Mouse (Mus musculus): ENCODE measurements around the gene Etv4. TPM values are rescaled to one million over a fixed set of nuclear protein-coding genes. Genes with fewer than 3 reads are reported as not detected.
A peak's percentile ranks its signal among the peaks of the same experiment; 100 is the strongest.

Gene Etv4
- polyA plus RNA-seq, 1 experiment, result 21.2 TPM

- no peak overlapping the region for H3K4me2 ChIP-seq (ENCODE audit: low read depth)
- H3K27me3 ChIP-seq (ENCODE audit: control insufficient read depth, insufficient read depth, insufficient read length), result no peaks in the 10 kb centered on the region
- no peak overlapping the region for H3K4me3 ChIP-seq
- H3K36me3 ChIP-seq (ENCODE audit: control insufficient read depth, insufficient read depth), result no peaks in the 10 kb centered on the region
- peaks cover 1% of the 10 kb centered on the region for H3K79me2 ChIP-seq (ENCODE audit: control insufficient read depth, insufficient read depth)
- no peak overlapping the region for H3ac ChIP-seq (ENCODE audit: control insufficient read depth, insufficient read length)
- TF ChIP-seq MYOG (IDR thresholded peaks at IDR 0.05; ENCODE audit: control insufficient read depth in 1 of 3, insufficient read depth in 1 of 3, insufficient read length in 2 of 3, low read depth in 2 of 3) (no peak), USF1 (IDR thresholded peaks at IDR 0.05; ENCODE audit: low read depth) (no peak), CEBPB (IDR thresholded peaks at IDR 0.05; ENCODE audit: insufficient read depth, poor library complexity, severe bottlenecking) (no peak), SRF (IDR thresholded peaks at IDR 0.05; ENCODE audit: control insufficient read depth, insufficient read length, low read depth) (no peak), MYOD1 (IDR thresholded peaks at IDR 0.05; ENCODE audit: control insufficient read depth in 1 of 3, insufficient read length in 2 of 3, low read depth in 2 of 3) (no peak), TCF3 (IDR thresholded peaks at IDR 0.05; ENCODE audit: insufficient read length, low read depth) (no peak), POLR2AphosphoS2 (IDR thresholded peaks at IDR 0.05; ENCODE audit: insufficient read length, low read depth) (no peak), POLR2A (IDR thresholded peaks at IDR 0.05; ENCODE audit: insufficient read length, low read depth) (no peak), TCF12 (IDR thresholded peaks at IDR 0.05; ENCODE audit: insufficient read depth, poor library complexity, severe bottlenecking) (no peak), E2F4 (IDR thresholded peaks at IDR 0.05; ENCODE audit: insufficient read depth) (no peak)
These were observed 2.3 kb upstream of the Etv4 start for GRCm38 (mm10) chr11:101787432-101787831.

GRCm38 (mm10) chr11:101786651-101787050 is 1.5 kb upstream of the Etv4 start:
- TF ChIP-seq POLR2AphosphoS2 (IDR thresholded peaks at IDR 0.05; ENCODE audit: insufficient read length, low read depth) (no peak), E2F4 (IDR thresholded peaks at IDR 0.05; ENCODE audit: insufficient read depth) (no peak), TCF12 (IDR thresholded peaks at IDR 0.05; ENCODE audit: insufficient read depth, poor library complexity, severe bottlenecking) (no peak), USF1 (IDR thresholded peaks at IDR 0.05; ENCODE audit: low read depth) (no peak), REST (IDR thresholded peaks at IDR 0.05; ENCODE audit: insufficient read depth, insufficient read length) (no peak), SRF (IDR thresholded peaks at IDR 0.05; ENCODE audit: control insufficient read depth, insufficient read length, low read depth) (no peak), POLR2A (IDR thresholded peaks at IDR 0.05; ENCODE audit: insufficient read length, low read depth) (no peak), MYOD1 (IDR thresholded peaks at IDR 0.05; ENCODE audit: control insufficient read depth in 1 of 3, insufficient read length in 2 of 3, low read depth in 2 of 3) (no peak), MYOG (IDR thresholded peaks at IDR 0.05; ENCODE audit: control insufficient read depth in 1 of 3, insufficient read depth in 1 of 3, insufficient read length in 2 of 3, low read depth in 2 of 3) (no peak), CEBPB (IDR thresholded peaks at IDR 0.05; ENCODE audit: insufficient read depth, poor library complexity, severe bottlenecking) (no peak), MAX (IDR thresholded peaks at IDR 0.05; ENCODE audit: low read depth) (no peak), TCF3 (IDR thresholded peaks at IDR 0.05; ENCODE audit: insufficient read length, low read depth) (no peak)
- H3K27me3 ChIP-seq (ENCODE audit: control insufficient read depth, insufficient read depth, insufficient read length), result no peaks in the 10 kb centered on the region

GRCm38 (mm10) chr11:101785852-101786205 is 658 bp upstream of the Etv4 start:
- no peaks in the 10 kb centered on the region for H3K27me3 ChIP-seq (ENCODE audit: control insufficient read depth, insufficient read depth, insufficient read length)

More at GRCm38 (mm10) chr11:101786651-101787050, 1.5 kb upstream of the Etv4 start:
- Histone ChIP-seq H3K36me3 (ENCODE audit: control insufficient read depth, insufficient read depth) (no peaks in the 10 kb centered on the region), H3ac (ENCODE audit: control insufficient read depth, insufficient read length) (no peak overlapping the region), H3K79me2 (ENCODE audit: control insufficient read depth, insufficient read depth) (peaks cover 3% of the 10 kb centered on the region), H3K4me3 (no peak overlapping the region), H3K4me2 (ENCODE audit: low read depth) (no peak overlapping the region)

GRCm38 (mm10) chr11:101784488-101785142 is 556 bp downstream of the Etv4 start:
- H3K4me2 ChIP-seq (ENCODE audit: low read depth), result peak overlapping the region; percentile 95
- H3K27me3 ChIP-seq (ENCODE audit: control insufficient read depth, insufficient read depth, insufficient read length), result no peaks in the 10 kb centered on the region
- H3K36me3 ChIP-seq (ENCODE audit: control insufficient read depth, insufficient read depth), result no peaks in the 10 kb centered on the region
- peaks cover 3% of the 10 kb centered on the region for H3K79me2 ChIP-seq (ENCODE audit: control insufficient read depth, insufficient read depth)
- TF ChIP-seq MAX (IDR thresholded peaks at IDR 0.05; ENCODE audit: low read depth), result no peak
- peak in 1 of 3 experiments; percentile 33 for TF ChIP-seq MYOD1 (IDR thresholded peaks at IDR 0.05; ENCODE audit: control insufficient read depth in 1 of 3, insufficient read length in 2 of 3, low read depth in 2 of 3)
- peak overlapping the region; percentile 48 for H3K4me3 ChIP-seq
- no peak overlapping the region for H3ac ChIP-seq (ENCODE audit: control insufficient read depth, insufficient read length)

More at GRCm38 (mm10) chr11:101785852-101786205, 658 bp upstream of the Etv4 start:
- Histone ChIP-seq H3K36me3 (ENCODE audit: control insufficient read depth, insufficient read depth) (no peaks in the 10 kb centered on the region), H3K4me3 (peak overlapping the region; percentile 48), H3K4me2 (ENCODE audit: low read depth) (peak overlapping the region; percentile 95), H3ac (ENCODE audit: control insufficient read depth, insufficient read length) (no peak overlapping the region), H3K79me2 (ENCODE audit: control insufficient read depth, insufficient read depth) (peaks cover 3% of the 10 kb centered on the region)
- TF ChIP-seq MAX (IDR thresholded peaks at IDR 0.05; ENCODE audit: low read depth), result no peak
- no peak for TF ChIP-seq TCF12 (IDR thresholded peaks at IDR 0.05; ENCODE audit: insufficient read depth, poor library complexity, severe bottlenecking)
- no peak for TF ChIP-seq TCF3 (IDR thresholded peaks at IDR 0.05; ENCODE audit: insufficient read length, low read depth)
- no peak for TF ChIP-seq MYOG (IDR thresholded peaks at IDR 0.05; ENCODE audit: control insufficient read depth in 1 of 3, insufficient read depth in 1 of 3, insufficient read length in 2 of 3, low read depth in 2 of 3)
- TF ChIP-seq POLR2A (IDR thresholded peaks at IDR 0.05; ENCODE audit: insufficient read length, low read depth), result no peak

GRCm38 (mm10) chr11:101784072-101784471 is 1.1 kb downstream of the Etv4 start:
- Histone ChIP-seq H3K4me2 (ENCODE audit: low read depth) (peak overlapping the region; percentile 96), H3ac (ENCODE audit: control insufficient read depth, insufficient read length) (no peak overlapping the region), H3K36me3 (ENCODE audit: control insufficient read depth, insufficient read depth) (no peaks in the 10 kb centered on the region), H3K27me3 (ENCODE audit: control insufficient read depth, insufficient read depth, insufficient read length) (no peaks in the 10 kb centered on the region), H3K79me2 (ENCODE audit: control insufficient read depth, insufficient read depth) (peaks cover 3% of the 10 kb centered on the region), H3K4me3 (peak overlapping the region; percentile 48)
- TF ChIP-seq TCF12 (IDR thresholded peaks at IDR 0.05; ENCODE audit: insufficient read depth, poor library complexity, severe bottlenecking) (no peak), TCF3 (IDR thresholded peaks at IDR 0.05; ENCODE audit: insufficient read length, low read depth) (no peak), MYOD1 (IDR thresholded peaks at IDR 0.05; ENCODE audit: control insufficient read depth in 1 of 3, insufficient read length in 2 of 3, low read depth in 2 of 3) (no peak), REST (IDR thresholded peaks at IDR 0.05; ENCODE audit: insufficient read depth, insufficient read length) (no peak), SRF (IDR thresholded peaks at IDR 0.05; ENCODE audit: control insufficient read depth, insufficient read length, low read depth) (no peak), USF1 (IDR thresholded peaks at IDR 0.05; ENCODE audit: low read depth) (no peak), POLR2A (IDR thresholded peaks at IDR 0.05; ENCODE audit: insufficient read length, low read depth) (no peak), MYOG (IDR thresholded peaks at IDR 0.05; ENCODE audit: control insufficient read depth in 1 of 3, insufficient read depth in 1 of 3, insufficient read length in 2 of 3, low read depth in 2 of 3) (no peak)

All from myocyte (in vitro differentiated cells).